Mouse (Mus musculus): ENCODE measurements at regions not wholly inside any gene's neighbourhood (a gene's known extent, or its start where the extent isn't known, plus 50 kb on each side); places are given as distances from the start of the nearest gene placed in this dataset.

GRCm38 (mm10) chr12:15738989-15739388, 77.7 kb downstream of the Trib2 start:
- TF ChIP-seq CTCF (IDR thresholded peaks at IDR 0.05; ENCODE audit: low read depth, low read length): no peak
- TF ChIP-seq POLR2A (IDR thresholded peaks at IDR 0.05; ENCODE audit: extremely low read depth, insufficient read depth, low read length): no peak

All from liver, adult 2 months (tissue).